Mouse (Mus musculus): ENCODE measurements at regions not wholly inside any gene's neighbourhood (a gene's known extent, or its start where the extent isn't known, plus 50 kb on each side); places are given as distances from the start of the nearest gene placed in this dataset.
A peak's percentile ranks its signal among the peaks of the same experiment; 100 is the strongest.

- no peak for ATAC-seq
- no peak overlapping the region for H3K4me2 ChIP-seq (replicated peaks; ENCODE audit: low read depth, low read length)
- H3K4me1 ChIP-seq (ENCODE audit: insufficient read depth, low read depth, low read length), result no peaks in the 10 kb centered on the region
- 51% methylated on average over 2 of the region's 2 CpGs for WGBS
- H3K9me3 ChIP-seq (ENCODE audit: low read length), result no peaks in the 10 kb centered on the region
- no peaks in the 10 kb centered on the region for H3K27me3 ChIP-seq (replicated peaks; ENCODE audit: insufficient read depth, low read length)
- TF ChIP-seq EP300 (IDR thresholded peaks at IDR 0.05), result no peak
- no peak for TF ChIP-seq CTCF (IDR thresholded peaks at IDR 0.05)
- no peaks in the 10 kb centered on the region for H3K36me3 ChIP-seq (ENCODE audit: insufficient read depth, low read length)
- no peak for DNase-seq (ENCODE audit: low spot score)
- H3K27ac ChIP-seq (ENCODE audit: low read length), result no peak overlapping the region
- H3K4me3 ChIP-seq (ENCODE audit: low read depth, low read length), result no peak overlapping the region
- H3K9ac ChIP-seq (replicated peaks; ENCODE audit: low read depth), result no peak overlapping the region
These were observed 74.2 kb downstream of the Pttg1 start for GRCm38 (mm10) chr11:43351818-43352217.

- TF ChIP-seq EP300 (IDR thresholded peaks at IDR 0.05), result no peak
- TF ChIP-seq CTCF (IDR thresholded peaks at IDR 0.05), result no peak
- Histone ChIP-seq H3K4me2 (replicated peaks; ENCODE audit: low read depth, low read length) (no peak overlapping the region), H3K9ac (replicated peaks; ENCODE audit: low read depth) (no peak overlapping the region), H3K27ac (ENCODE audit: low read length) (no peak overlapping the region), H3K9me3 (ENCODE audit: low read length) (no peaks in the 10 kb centered on the region), H3K27me3 (replicated peaks; ENCODE audit: insufficient read depth, low read length) (no peaks in the 10 kb centered on the region), H3K36me3 (ENCODE audit: insufficient read depth, low read length) (no peaks in the 10 kb centered on the region), H3K4me1 (ENCODE audit: insufficient read depth, low read depth, low read length) (no peaks in the 10 kb centered on the region), H3K4me3 (ENCODE audit: low read depth, low read length) (no peak overlapping the region)
- 87% methylated on average over 2 of the region's 2 CpGs for WGBS
- no peak for DNase-seq (ENCODE audit: low spot score)
- no peak for ATAC-seq
These were observed 74.7 kb downstream of the Pttg1 start for GRCm38 (mm10) chr11:43351348-43351747.

- H3K9me3 ChIP-seq (ENCODE audit: low read length), result no peaks in the 10 kb centered on the region
- H3K36me3 ChIP-seq (ENCODE audit: insufficient read depth, low read length), result no peaks in the 10 kb centered on the region
- no peaks in the 10 kb centered on the region for H3K27me3 ChIP-seq (replicated peaks; ENCODE audit: insufficient read depth, low read length)
- DNase-seq (ENCODE audit: low spot score) (no peak), ATAC-seq (no peak)
- TF ChIP-seq CTCF (IDR thresholded peaks at IDR 0.05) (no peak), EP300 (IDR thresholded peaks at IDR 0.05) (no peak)
- H3K4me1 ChIP-seq (ENCODE audit: insufficient read depth, low read depth, low read length), result no peaks in the 10 kb centered on the region
- H3K4me3 ChIP-seq (ENCODE audit: low read depth, low read length), result no peak overlapping the region
- WGBS, result 62% methylated on average over 3 of the region's 3 CpGs
- no peak overlapping the region for H3K9ac ChIP-seq (replicated peaks; ENCODE audit: low read depth)
- H3K27ac ChIP-seq (ENCODE audit: low read length), result no peak overlapping the region
- H3K4me2 ChIP-seq (replicated peaks; ENCODE audit: low read depth, low read length), result no peak overlapping the region
These were observed 75.8 kb downstream of the Pttg1 start for GRCm38 (mm10) chr11:43350242-43350641.

GRCm38 (mm10) chr11:43349564-43349963 lies 76.5 kb downstream of the Pttg1 start:
- DNase-seq (ENCODE audit: low spot score), result peak; percentile 22
- TF ChIP-seq CTCF (IDR thresholded peaks at IDR 0.05) (peak; percentile 27), EP300 (IDR thresholded peaks at IDR 0.05) (no peak)
- WGBS, result 53% methylated on average over 7 of the region's 7 CpGs

GRCm38 (mm10) chr11:43348571-43348970 lies 77.5 kb downstream of the Pttg1 start:
- TF ChIP-seq CTCF (IDR thresholded peaks at IDR 0.05) (peak; percentile 96), EP300 (IDR thresholded peaks at IDR 0.05) (no peak)
- H3K4me2 ChIP-seq (replicated peaks; ENCODE audit: low read depth, low read length), result no peak overlapping the region
- ATAC-seq (no peak), DNase-seq (ENCODE audit: low spot score) (peak; percentile 66)
- H3K9ac ChIP-seq (replicated peaks; ENCODE audit: low read depth), result no peak overlapping the region
- H3K9me3 ChIP-seq (ENCODE audit: low read length), result no peaks in the 10 kb centered on the region
- 11% methylated on average over 4 of the region's 4 CpGs for WGBS
- no peak overlapping the region for H3K27ac ChIP-seq (ENCODE audit: low read length)
- no peaks in the 10 kb centered on the region for H3K27me3 ChIP-seq (replicated peaks; ENCODE audit: insufficient read depth, low read length)
- H3K4me1 ChIP-seq (ENCODE audit: insufficient read depth, low read depth, low read length), result no peaks in the 10 kb centered on the region
- H3K4me3 ChIP-seq (ENCODE audit: low read depth, low read length), result no peak overlapping the region
- no peaks in the 10 kb centered on the region for H3K36me3 ChIP-seq (ENCODE audit: insufficient read depth, low read length)

More at GRCm38 (mm10) chr11:43349564-43349963, 76.5 kb downstream of the Pttg1 start:
- Histone ChIP-seq H3K36me3 (ENCODE audit: insufficient read depth, low read length) (no peaks in the 10 kb centered on the region), H3K27me3 (replicated peaks; ENCODE audit: insufficient read depth, low read length) (no peaks in the 10 kb centered on the region), H3K4me2 (replicated peaks; ENCODE audit: low read depth, low read length) (no peak overlapping the region), H3K27ac (ENCODE audit: low read length) (no peak overlapping the region), H3K4me3 (ENCODE audit: low read depth, low read length) (no peak overlapping the region), H3K4me1 (ENCODE audit: insufficient read depth, low read depth, low read length) (no peaks in the 10 kb centered on the region), H3K9ac (replicated peaks; ENCODE audit: low read depth) (no peak overlapping the region), H3K9me3 (ENCODE audit: low read length) (no peaks in the 10 kb centered on the region)
- ATAC-seq, result no peak

GRCm38 (mm10) chr11:43346489-43346888 lies 79.6 kb downstream of the Pttg1 start:
- Histone ChIP-seq H3K9ac (replicated peaks; ENCODE audit: low read depth) (no peak overlapping the region), H3K36me3 (ENCODE audit: insufficient read depth, low read length) (no peaks in the 10 kb centered on the region), H3K4me1 (ENCODE audit: insufficient read depth, low read depth, low read length) (no peaks in the 10 kb centered on the region), H3K9me3 (ENCODE audit: low read length) (no peaks in the 10 kb centered on the region), H3K27ac (ENCODE audit: low read length) (no peak overlapping the region), H3K4me3 (ENCODE audit: low read depth, low read length) (no peak overlapping the region), H3K27me3 (replicated peaks; ENCODE audit: insufficient read depth, low read length) (no peaks in the 10 kb centered on the region), H3K4me2 (replicated peaks; ENCODE audit: low read depth, low read length) (no peak overlapping the region)
- TF ChIP-seq CTCF (IDR thresholded peaks at IDR 0.05) (no peak), EP300 (IDR thresholded peaks at IDR 0.05) (no peak)
- DNase-seq (ENCODE audit: low spot score), result no peak
- 94% methylated on average over 9 of the region's 9 CpGs for WGBS
- ATAC-seq, result no peak

All from lung, postnatal 0 days (tissue).